Mouse (Mus musculus): ENCODE data around the gene Ift74.

DNA sequence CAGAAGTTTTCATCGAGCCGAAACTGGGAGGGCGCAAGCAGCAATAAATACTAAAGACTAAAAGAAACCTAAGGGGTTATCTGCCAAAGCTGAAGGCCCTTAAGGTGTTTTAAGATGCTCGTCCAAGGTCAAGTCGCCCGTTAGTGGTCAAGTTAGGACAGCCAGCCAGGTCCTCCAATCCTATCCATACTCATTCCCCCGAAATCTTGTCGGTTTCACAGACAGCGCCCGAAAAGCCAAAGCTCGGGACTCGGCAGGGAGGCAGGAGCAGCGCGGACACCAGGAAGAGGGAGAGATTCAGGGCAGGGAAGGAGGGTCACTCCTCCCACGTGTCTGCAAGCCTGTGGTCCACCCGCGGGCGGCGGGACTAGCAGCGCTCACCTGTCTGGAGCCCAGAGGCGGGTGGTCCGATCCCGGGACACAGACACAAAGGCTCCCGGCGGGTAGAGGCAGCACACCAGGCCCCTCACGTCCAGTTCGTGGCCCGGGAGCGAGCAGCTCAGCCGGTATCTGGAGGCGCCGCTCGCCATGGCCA is 11.7 kb upstream of the Ift74 start:
- TF ChIP-seq CTCF (IDR thresholded peaks at IDR 0.05; ENCODE audit: extremely low read depth, insufficient read depth, low read length) (no peak), POLR2A (IDR thresholded peaks at IDR 0.05; ENCODE audit: extremely low read depth, insufficient read depth, low read length) (no peak)

Measured in cortical plate, adult 2 months (tissue).